Mouse (Mus musculus) cortical plate, adult 2 months (tissue): ENCODE measurements around the gene Slf2.

Source experiments
- CTCF ChIP-seq: fragments of 200-500 bp; IDR thresholded peaks from 2 replicates; pipeline ENCODE4 v1.5.1; 2011; ENCODE audit warnings: mild to moderate bottlenecking, control low read depth, low read length; ENCODE audit not compliant: insufficient read depth; ENCODE audit errors: extremely low read depth
- POLR2A ChIP-seq: fragments of 200-500 bp; IDR thresholded peaks from 2 replicates; pipeline ENCODE4 v1.6.1; 2011; ENCODE audit warnings: mild to moderate bottlenecking, low read length, control low read depth; ENCODE audit not compliant: insufficient read depth; ENCODE audit errors: extremely low read depth

GRCm38 (mm10) chr19:44896450-44896849 lies 34.5 kb upstream of the Slf2 start:
- TF ChIP-seq CTCF (no peak), POLR2A (no peak)
